Mouse (Mus musculus) neutrophil, adult 5-6 weeks (primary cell): ENCODE data around the gene Ntn5. TPM values are rescaled to one million over a fixed set of nuclear protein-coding genes. Genes with fewer than 3 reads are reported as not detected.
A peak's percentile ranks its signal among the peaks of the same experiment; 100 is the strongest.

ENCODE experiments used
- ATAC-seq: fragments of 151-379, 151-347 bp; 2 replicates; pipeline ENCODE4 v1.8.0; 2017; ENCODE audit warnings: mild to moderate bottlenecking, moderate TSS enrichment; ENCODE audit not compliant: insufficient number of reproducible peaks, poor library complexity, low FRiP score, severe bottlenecking; ENCODE audit errors: extremely low read depth
- total RNA-seq: library from RNA; stranded (forward); fragments of 200-1000 nt; gene quantifications from 2 replicates; pipeline ENCODE4 v1.2.3, GENCODE M21; 2017

The Ntn5 gene
- total RNA-seq, 1 experiment from 2014 or later: not detected

DNA sequence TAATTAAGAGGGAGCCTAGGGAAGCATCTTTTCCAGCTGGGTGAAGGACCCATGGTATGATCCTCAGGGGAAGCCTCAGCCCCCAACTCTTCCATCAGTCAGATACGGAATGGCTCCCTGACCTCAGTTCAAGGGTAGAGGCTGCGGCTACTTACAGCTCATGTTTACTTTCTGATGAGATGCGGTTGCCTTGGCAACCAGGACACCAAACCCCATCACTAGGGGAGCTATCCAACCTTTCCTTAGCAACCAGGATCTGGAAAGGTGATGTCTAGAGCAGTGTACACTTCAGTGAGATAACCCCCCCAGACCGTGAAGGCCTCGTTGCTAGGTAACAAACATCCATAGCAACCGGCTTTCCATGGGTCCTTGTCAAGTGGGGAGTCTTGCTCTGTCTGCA lies 25.2 kb downstream of the Ntn5 start:
- ATAC-seq: no peak

DNA sequence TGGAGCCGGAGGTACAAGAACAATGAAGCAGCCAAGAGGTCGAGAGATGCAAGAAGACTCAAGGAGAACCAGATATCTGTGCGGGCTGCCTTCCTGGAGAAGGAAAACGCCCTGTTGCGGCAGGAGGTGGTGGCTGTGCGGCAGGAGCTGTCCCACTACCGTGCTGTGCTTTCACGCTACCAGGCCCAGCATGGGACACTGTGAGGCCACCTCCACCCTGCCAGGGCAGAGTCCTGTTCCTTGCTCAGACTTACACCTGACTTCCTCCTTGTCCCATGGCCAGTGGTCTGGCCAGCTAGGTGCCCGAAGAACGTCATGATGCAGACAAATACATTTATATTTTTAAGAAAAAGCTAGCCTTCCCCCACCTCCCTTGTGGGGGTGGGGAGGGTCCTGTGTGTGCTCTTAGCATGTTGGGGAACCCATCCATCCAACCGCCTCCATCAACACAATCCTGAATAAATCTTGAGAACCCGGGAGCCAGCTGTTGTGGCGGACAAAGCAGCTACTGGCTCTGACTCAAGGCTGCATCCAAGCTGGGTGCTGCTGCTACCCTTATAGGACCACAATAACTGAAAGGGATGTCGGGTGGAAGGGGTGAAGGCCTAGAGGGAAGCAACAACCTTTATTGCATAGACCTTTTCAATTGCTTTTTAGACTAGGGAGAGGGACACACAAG lies 26.0 kb downstream of the Ntn5 start:
- no peak for ATAC-seq

DNA sequence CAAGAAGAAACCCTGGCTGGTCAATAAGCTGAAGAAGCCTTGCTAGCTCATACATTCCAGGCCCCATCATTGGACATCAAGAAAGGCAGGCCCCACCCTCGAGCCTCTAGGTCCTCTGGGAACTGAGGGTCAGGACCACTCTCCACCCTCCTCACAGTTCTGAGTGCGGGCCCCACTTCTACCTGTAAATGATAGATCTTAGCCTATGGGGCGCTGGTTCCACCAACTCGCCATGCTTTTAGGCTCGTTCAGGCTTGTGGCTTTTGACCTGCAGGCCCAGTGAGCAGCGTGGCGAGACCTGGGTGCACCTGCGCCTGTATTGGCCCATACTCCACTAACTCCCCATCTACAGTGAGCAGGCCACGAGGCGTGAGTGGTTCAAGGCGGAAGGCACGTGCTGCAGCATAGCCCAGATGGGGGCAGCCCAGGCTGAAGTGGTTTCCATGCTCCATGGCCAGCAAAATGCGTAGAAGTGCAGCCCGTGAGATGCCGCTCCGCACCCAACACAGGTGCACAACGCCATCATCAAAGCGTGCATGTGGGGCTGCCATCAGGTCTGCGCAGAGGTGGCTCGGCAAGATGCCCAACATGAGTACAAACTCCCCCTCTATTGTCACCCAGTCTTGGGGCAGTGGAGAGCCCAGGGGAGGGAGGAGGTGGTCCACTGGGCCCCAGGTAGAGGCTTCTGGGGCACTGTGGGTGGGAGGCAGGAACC lies 26.8 kb downstream of the Ntn5 start:
- ATAC-seq: no peak

DNA sequence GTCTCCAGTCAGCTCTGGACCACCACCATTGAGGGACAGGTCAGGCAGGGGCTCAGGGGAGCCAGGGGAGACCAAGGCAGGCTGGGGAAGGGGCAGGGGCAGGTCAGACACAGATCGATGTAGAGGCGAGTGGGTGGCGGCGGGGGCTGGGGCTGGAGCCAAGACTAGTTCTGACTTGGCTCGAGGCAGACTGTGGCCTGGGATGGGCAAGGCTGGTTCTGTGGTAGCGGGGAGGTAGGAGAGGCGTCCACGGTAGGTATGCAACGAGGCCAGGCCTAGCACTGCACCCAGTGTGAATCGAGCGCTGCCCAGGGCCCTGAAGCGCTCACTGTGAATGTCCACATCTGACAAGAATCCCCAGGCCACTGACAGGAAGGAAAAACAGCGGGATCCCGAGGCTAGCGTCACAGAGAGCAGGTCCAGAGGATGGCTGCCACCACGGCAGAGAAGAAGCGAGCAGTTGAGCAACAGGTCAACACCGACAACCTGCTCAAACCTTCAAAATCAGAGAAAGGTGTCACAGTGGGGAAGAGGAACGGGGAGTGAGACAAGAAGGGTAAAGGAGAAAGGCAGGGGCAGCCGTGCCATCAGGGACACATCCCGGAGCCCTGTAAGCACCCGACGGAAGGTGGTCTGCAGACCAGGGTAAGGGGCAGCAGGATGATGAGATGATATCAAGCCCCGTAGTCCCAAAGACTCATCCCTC lies 27.6 kb downstream of the Ntn5 start:
- no peak for ATAC-seq

DNA sequence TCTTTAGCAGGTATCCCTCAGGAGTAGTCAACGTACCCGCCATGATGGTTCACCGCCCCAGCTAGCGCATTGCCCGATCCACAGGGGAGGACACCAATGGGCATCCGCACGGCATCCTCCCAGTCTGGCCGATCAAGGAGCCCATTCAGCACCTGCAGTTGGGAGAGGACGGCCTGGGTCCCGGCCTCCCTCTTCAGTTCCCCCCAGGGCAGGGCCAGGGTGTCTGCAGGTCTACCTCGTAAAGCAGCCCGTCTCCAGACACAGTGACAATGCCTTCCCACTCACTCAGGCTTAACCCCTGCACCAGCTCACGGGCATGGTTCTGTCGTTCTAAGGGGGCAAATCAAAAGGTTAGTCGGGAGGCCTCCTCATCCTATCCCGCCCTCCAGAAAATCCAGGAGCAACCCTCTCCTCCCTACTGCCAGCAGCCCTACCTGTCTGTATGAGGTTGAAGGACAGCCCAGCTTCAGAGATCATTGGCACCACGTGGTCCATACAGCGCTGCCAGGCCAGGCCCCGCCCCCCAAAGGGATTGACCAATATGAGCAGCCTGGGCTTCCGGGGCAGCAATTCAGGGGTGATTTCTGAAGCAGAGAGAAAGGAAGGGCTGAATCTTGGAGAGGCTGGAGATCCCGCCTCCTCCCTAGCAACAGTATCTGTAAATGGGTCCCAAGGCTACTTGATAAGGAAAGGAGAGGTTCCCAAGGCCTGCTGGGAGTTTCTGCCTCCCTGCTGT lies 28.4 kb downstream of the Ntn5 start:
- ATAC-seq: no peak

DNA sequence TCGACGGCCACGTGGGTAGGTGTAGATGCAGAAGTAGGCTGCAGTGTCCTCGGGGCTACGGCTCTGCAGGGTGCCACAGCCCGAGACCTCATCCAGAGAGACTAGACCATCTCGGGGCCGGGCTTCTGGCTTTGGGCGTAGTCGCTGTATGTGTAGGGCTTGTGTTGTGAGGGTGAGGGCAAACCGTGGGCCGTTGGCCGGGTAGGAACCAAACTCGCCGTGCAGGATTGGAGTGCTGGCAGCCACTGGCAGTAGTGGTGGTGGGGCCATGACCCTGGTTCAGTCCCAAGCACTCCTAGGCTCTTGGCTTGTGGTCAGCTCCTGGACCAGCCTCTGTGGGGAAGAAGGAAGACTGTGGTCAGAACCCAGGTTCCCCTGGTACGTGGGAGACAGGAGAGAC lies 29.6 kb downstream of the Ntn5 start:
- no peak for ATAC-seq

DNA sequence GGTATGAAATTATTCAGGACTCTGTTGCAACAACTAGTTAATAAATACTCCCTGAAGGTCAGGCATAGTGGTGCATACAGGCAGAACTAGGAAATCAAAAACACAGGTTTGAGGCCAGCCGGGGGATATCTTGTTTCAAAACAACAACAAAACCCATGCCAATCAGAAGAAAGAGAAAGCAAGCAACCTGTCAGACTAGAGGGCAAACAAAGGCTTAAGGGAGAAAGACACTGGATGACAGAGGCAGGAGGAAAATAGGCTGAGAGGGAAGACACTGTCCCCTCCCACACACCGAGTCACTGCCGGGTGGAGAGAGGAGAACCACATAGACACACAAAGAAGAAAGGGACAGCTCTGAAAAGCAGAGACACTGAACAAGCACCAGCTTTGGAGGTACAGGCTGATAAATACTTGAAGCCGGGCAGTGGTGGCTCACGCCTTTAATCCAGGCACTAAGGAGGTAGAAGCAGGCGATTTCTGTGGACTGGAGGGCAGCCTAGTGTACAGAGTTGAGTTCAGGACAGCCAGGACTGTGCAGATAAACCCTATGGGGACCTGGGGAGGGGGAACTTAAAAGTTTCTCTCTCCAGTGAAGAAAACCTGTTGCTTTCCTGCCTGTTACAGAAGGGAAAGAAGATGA lies 30.2 kb downstream of the Ntn5 start:
- no peak for ATAC-seq

DNA sequence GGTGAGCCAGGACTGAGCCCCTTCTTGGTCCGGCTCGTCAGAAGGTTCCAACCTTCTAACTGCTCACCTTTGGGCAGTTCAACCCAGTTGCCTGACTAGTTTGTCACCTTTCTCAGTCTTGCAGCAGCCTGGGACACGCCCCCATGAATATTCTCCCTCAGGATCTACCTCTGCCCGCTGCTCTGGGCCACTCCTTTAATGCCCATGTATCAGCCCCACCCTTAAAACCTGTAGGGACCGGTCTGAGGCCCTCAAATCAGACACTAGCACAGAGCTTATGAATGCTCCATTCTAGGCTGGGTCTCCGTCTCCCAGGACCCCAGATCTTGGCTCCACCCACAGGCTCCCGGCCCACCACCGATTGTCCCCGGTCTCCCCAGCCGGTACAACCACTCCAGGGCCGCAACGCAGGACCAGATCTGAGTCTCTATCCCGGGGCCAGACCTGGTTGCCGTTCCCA lies 30.8 kb downstream of the Ntn5 start:
- no peak for ATAC-seq

DNA sequence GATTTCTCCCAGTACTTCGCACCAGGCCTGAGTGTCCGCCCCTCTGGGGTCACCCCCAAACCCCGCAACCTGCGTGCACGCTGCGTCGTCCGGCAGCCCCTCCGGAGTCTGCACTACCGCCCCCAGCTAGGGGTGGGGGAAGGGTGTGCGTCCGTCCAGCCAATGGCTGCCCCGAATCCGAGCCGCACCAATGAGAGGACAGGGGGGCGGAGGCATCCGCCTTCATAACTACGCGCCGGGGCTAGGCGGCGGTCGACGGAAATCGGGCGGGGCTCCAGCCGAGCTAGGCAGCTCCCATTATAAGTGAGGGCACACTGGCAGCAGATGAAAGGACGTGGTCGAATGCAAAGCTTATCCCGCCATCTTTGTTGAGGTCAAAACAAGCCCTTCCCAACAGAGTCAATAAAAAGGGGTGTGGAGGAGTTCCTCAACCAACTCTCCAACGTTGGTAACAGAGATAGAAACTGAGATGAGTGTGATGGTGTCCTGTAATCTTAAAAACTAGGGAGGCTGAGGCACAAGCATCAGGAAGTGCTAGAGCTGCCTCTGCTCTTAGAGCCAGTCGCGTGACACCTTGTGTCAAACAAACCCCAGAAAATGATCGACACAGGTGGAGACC lies 31.4 kb downstream of the Ntn5 start, which contains the start of gene Rpl18:
TSS of gene Rpl18 (plus strand) at position 368 of the 619 bp plus-strand sequence.
- peak; percentile 80 for ATAC-seq

DNA sequence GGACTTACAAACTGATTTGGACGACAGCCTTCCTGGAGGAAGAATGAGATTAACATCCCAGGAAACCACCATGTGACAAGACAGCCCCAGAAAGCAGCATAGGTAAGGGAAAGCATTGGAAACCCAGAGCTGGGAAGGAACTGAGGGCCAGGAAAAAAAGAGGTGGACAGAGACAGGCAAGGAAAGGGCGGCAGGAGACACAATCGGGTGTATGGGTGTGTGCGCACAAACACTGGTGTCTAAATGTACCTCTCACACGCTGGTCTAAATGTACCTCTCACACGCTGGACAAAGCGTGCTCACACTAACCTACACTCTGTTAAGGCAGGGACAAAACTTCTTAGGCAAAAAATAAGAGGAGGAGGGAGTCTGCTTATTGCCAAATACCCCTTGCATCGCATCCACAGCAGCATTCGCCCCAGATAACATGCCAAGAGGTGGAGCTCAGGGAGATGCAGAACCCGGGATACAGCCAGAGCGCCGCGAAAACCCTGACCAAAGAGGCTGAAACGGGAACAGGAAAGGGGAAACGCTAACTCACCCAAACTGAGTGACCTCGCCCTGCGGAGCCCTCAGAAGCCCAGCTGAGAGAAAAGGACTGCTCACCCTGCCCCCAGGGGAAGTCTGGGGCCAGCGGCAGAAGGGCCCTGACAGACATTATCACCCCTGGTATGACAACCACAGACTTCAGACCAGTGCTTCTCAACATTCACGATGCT lies 32.1 kb downstream of the Ntn5 start:
- peak; percentile 10; the same call in 1 of the 2 replicates for ATAC-seq

DNA sequence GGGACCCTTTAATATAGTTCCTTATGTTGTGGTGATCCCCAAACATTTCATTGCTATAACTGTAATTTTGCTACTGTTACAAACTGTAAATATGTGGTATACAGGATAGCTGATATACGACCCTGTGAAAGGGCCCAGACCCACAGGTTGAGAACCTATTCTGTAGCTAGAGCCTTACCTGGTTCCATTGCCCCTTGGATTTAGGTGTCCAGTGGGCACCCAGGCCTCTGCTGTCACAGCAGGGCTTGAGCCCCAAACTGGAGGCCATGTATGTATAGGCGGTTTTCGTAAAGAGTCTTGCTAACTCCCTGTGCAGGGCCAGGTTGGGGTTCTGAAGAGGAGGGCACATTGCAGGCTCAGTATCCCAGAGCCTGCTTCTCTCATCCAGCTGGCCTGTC lies 32.6 kb downstream of the Ntn5 start:
- ATAC-seq: no peak

DNA sequence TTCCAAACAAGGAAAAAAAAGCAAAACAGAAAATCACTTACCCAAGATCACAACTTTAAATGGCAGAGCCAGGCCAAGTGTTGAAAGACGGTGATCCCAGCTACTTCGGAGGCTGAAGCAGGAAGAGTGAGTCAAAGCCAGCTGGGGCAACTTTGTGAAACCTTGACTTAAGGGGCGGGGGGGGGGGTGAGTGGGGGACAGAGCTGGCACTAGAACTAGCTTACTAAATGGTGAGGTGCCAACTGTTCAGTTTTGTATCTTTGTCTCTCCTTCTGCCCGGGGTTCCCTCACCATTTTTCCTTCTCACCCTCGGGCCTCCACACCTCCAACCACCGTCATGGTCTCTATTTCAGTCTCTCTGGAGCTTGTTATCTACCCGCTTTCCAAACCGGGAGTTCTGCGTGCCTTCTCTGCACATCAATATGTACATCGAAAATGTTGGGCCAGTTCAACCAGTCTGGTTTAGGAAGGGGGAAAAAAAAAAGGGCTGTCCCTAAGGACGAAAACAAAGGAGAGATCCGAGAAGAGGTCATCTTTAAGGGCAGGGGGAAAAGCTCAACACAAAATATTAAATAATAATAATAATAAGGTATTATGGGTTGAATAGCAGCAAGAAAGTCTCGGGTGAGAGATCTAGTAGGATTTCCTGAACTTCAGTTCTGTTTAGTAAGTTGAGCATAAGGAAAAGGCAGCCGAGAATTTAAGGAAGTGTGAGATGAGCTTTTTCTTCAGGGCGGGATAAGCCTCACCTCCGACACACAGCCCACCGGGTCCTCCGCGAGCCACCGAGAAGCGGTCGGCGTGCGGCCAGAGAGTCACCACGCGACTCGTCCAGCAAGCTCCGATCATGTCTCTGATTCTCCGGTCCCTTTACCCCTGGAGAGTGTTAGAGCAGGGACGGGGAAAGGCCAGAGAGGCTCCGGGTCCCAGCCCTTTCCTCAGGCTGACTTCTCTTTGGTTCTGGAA lies 33.4 kb downstream of the Ntn5 start:
- ATAC-seq: no peak

DNA sequence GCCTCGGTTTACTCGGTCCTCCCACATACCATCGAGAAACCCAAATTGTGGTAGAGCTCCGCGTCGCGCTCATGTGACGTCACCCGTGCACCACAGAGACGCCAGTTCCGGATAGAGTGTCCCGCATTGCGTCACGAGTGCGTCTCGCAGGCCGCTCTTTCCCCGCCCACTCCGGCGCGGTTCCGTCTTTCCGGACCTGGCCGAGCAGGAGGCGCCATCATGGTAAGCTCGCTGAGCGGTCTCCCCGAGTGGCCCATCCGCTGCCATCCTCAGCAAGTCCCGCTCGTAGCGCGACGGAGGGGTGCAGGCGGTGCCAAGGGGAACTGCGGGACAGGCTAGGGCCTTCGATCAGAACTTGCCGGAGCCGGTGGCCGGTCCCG lies 34.1 kb downstream of the Ntn5 start, which contains the start of gene Sphk2:
TSS of gene Sphk2 (minus strand) at position 85 of the 380 bp plus-strand sequence.
- peak; percentile 73 for ATAC-seq

DNA sequence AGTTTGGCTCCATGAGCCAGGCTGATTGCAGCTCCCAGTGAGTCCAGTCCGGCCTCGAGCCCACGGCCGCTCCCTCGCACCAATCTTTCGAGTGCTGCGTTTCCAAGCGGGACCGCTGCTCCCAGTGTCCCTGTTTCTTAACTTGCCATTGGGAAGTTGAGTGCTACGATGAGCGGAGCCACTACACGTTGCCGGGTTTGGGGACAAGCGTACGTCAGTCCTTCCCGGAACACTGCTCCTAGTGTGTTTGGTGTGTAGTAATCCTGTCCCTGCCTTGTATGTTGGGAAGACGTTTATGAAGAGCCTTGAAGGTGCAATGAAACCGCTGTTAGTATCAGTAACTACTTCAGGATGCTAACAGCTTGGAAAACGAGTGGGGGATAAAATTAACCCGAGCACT lies 34.5 kb downstream of the Ntn5 start:
- no peak for ATAC-seq

DNA sequence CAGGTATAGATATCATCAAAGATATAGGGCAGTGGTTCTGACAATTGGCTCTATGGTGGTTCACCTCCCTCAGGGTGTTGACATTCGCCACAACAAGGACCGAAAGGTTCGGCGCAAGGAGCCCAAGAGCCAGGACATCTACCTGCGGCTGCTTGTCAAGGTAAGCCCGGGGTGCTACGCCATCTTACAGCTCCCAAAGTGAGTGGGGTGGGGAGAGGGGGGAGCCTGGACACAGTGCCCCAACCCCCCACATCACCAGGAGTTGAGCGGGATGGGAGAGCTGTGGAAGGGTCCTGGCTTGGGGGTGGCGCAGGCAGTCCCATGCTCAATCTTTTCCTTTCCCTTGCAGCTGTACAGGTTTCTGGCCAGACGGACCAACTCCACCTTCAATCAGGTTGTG lies 35.4 kb downstream of the Ntn5 start:
- no peak for ATAC-seq

DNA sequence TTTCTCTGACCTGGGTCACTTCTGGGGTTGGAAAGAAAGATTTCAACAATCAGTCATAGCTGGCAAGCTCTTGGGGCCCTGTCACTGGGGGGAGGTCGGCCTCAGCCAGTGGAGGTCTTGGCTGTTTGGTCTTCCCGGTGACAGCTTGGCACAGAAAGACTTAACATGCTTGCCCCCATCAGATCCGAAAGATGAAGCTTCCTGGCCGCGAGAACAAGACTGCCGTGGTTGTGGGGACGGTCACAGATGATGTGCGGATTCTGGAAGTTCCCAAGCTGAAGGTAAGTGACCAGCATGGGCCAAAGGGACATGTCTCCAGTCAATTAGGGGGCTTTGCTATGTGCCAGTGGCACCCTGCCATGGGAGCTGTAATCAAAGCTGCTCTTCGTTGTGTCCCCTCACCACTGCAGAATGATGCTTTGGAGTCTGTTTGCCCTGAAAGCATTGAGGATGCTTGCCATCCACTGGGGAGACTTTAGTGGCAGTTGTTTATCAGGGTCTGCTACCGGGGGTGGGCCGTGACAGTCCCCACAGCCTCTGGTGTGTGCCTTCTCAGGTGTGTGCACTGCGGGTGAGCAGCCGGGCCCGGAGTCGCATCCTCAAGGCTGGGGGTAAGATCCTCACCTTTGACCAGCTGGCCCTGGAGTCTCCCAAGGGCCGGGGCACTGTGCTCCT lies 36.1 kb downstream of the Ntn5 start:
- ATAC-seq: no peak
